Mouse (Mus musculus): ENCODE results near the gene Gm2564.
"Not testable (repeated sequence)": the region's sequence is repeated elsewhere in the genome, so short reads cannot be mapped to it uniquely, and the experiment has no call there.

DNA sequence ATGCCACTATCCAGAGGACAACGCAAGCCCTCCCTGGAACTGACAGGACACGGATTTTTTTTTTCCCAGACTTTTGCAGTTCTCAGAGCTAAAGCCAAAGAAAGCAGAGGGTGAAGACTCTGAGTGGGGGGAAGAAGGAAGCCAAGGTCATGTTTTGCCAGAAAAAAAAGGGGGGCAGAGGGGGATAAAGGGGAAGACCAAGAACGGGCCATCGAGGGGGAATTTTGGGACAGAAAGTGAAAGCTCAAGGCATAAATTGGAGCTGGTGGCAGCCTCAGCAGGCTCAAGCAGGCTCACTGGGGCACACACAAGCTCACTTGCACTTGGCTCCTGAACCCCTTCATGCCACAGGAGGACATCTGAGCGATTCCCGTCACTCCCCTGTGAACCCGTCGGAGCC, at the start of gene Gm2564:
- not testable (repeated sequence) for TF ChIP-seq EP300 (IDR thresholded peaks at IDR 0.05; ENCODE audit: insufficient read depth, low read depth, low read length); CTCF (IDR thresholded peaks at IDR 0.05); POLR2A (IDR thresholded peaks at IDR 0.05; ENCODE audit: insufficient read depth, low read depth, low read length)

Measured in heart, adult 2 months (tissue).